Mouse (Mus musculus): ENCODE measurements around the gene Cfap99.
A peak's percentile ranks its signal among the peaks of the same experiment; 100 is the strongest.

Cfap99 gene

GRCm38 (mm10) chr5:34288154-34288716 is at the start of gene Cfap99, which contains the start of gene Zfyve28:
TSS of gene Cfap99 (plus strand) at chr5:34288600.
TSS of gene Zfyve28 (minus strand) at chr5:34288449.
- peak; percentile 85 to 88 for DNase-seq (ENCODE audit: low spot score in 2 of 2)

- peak; percentile 39 to 52 for DNase-seq (ENCODE audit: low spot score in 2 of 2)
These were observed 46.0 kb upstream of the Cfap99 start for GRCm38 (mm10) chr5:34242224-34242963.

GRCm38 (mm10) chr5:34243062-34243461 is 45.3 kb upstream of the Cfap99 start:
- no peak for DNase-seq (ENCODE audit: low spot score in 2 of 2)

- DNase-seq (ENCODE audit: low spot score in 2 of 2), result no peak
These were observed 42.0 kb upstream of the Cfap99 start for GRCm38 (mm10) chr5:34246443-34246842.

- DNase-seq (ENCODE audit: low spot score in 2 of 2), result no peak
These were observed 39.3 kb upstream of the Cfap99 start for GRCm38 (mm10) chr5:34249132-34249531.

- DNase-seq (ENCODE audit: low spot score in 2 of 2), result no peak
These were observed 38.3 kb upstream of the Cfap99 start for GRCm38 (mm10) chr5:34250090-34250489.

- DNase-seq (ENCODE audit: low spot score in 2 of 2), result no peak
These were observed 36.6 kb upstream of the Cfap99 start for GRCm38 (mm10) chr5:34251794-34252193.

- no peak for DNase-seq (ENCODE audit: low spot score in 2 of 2)
These were observed 36.0 kb upstream of the Cfap99 start for GRCm38 (mm10) chr5:34252307-34252966.

- DNase-seq (ENCODE audit: low spot score in 2 of 2), result no peak
These were observed 35.4 kb upstream of the Cfap99 start for GRCm38 (mm10) chr5:34252967-34253519.

- DNase-seq (ENCODE audit: low spot score in 2 of 2), result no peak
These were observed 34.1 kb upstream of the Cfap99 start for GRCm38 (mm10) chr5:34254309-34254708.

GRCm38 (mm10) chr5:34255189-34255588 is 33.2 kb upstream of the Cfap99 start:
- no peak for DNase-seq (ENCODE audit: low spot score in 2 of 2)

- no peak for DNase-seq (ENCODE audit: low spot score in 2 of 2)
These were observed 29.1 kb upstream of the Cfap99 start for GRCm38 (mm10) chr5:34259172-34259816.

- DNase-seq (ENCODE audit: low spot score in 2 of 2), result no peak
These were observed 22.3 kb upstream of the Cfap99 start for GRCm38 (mm10) chr5:34266065-34266464.

- no peak for DNase-seq (ENCODE audit: low spot score in 2 of 2)
These were observed 19.0 kb upstream of the Cfap99 start for GRCm38 (mm10) chr5:34269197-34269920.

GRCm38 (mm10) chr5:34269921-34270465 is 18.4 kb upstream of the Cfap99 start:
- DNase-seq (ENCODE audit: low spot score in 2 of 2), result no peak

GRCm38 (mm10) chr5:34271743-34272142 is 16.7 kb upstream of the Cfap99 start:
- DNase-seq (ENCODE audit: low spot score in 2 of 2), result no peak

- no peak for DNase-seq (ENCODE audit: low spot score in 2 of 2)
These were observed 15.1 kb upstream of the Cfap99 start for GRCm38 (mm10) chr5:34273251-34273681.

GRCm38 (mm10) chr5:34274268-34274667 is 14.1 kb upstream of the Cfap99 start:
- no peak for DNase-seq (ENCODE audit: low spot score in 2 of 2)

GRCm38 (mm10) chr5:34274676-34275293 is 13.6 kb upstream of the Cfap99 start:
- no peak for DNase-seq (ENCODE audit: low spot score in 2 of 2)

GRCm38 (mm10) chr5:34276191-34276590 is 12.2 kb upstream of the Cfap99 start:
- no peak for DNase-seq (ENCODE audit: low spot score in 2 of 2)

GRCm38 (mm10) chr5:34276746-34277145 is 11.7 kb upstream of the Cfap99 start:
- DNase-seq (ENCODE audit: low spot score in 2 of 2), result no peak

All from frontal cortex, postnatal 25 days (tissue).